Mouse (Mus musculus) left cerebral cortex, adult 8-10 months (tissue): ENCODE results near the gene Gpr132. TPM values are rescaled to one million over a fixed set of nuclear protein-coding genes. Genes with fewer than 3 reads are reported as not detected.

ENCODE experiments used
- DNase-seq, 2 experiments: peaks; one replicate each; pipeline ENCODE4 v3.0.0; 2022; ENCODE audit warnings: low spot score in 2 of 2
- total RNA-seq, 4 experiments: library from RNA; stranded (reverse); gene quantifications; 2 replicates each; pipeline ENCODE4 v1.2.4; 2022

Gpr132 gene
- under 1 TPM in 3 of 4 experiments, not detected in 1; 0.14 to 0.23 (median 0.15) TPM for total RNA-seq

DNA sequence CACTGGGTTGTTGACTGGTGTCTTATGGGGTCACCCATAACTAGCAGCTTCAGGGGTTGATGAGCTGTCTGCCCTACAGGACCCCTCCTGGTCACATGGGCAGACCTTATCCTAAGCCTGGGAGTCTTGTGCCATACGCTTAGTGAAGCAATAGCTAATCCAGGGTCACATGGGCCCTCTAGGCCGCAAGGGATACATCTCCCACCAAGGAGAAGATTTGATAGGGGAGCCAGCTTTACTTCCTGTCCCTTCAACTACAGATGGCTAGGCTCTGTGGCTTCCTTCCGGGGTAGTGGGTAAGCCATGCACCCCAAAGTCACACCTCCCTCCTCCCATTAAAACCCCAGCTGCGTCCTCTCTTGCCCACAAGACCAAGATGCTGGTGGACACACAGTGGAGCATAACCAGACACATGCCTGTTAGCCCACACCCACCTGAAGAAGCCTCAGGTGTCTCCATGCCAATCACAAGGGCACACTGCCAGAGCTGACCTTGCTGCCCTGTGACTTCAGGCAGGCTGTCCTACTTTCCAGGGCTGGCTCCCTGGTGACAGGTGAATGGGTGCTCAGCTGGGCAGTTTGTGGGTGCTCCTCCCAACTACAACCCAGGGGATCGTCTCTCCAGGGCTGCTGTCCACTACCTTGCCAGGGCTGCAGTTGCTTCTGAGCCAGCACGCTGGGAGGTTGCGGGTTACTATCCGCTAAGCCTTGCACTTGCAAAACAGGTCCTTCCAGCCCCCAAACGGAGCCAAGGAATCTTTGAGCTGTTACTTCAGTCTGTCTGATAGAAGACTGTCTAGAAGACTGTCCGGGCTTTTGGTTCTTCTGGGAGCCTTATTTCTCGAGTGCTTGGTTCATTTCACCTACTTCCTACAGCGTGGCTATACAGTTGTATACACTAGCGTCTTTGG lies at the start of gene Gpr132:
Gene Gpr132 (minus strand): TSS at position 51 of the 910 bp plus-strand sequence.
- DNase-seq = no peak

DNA sequence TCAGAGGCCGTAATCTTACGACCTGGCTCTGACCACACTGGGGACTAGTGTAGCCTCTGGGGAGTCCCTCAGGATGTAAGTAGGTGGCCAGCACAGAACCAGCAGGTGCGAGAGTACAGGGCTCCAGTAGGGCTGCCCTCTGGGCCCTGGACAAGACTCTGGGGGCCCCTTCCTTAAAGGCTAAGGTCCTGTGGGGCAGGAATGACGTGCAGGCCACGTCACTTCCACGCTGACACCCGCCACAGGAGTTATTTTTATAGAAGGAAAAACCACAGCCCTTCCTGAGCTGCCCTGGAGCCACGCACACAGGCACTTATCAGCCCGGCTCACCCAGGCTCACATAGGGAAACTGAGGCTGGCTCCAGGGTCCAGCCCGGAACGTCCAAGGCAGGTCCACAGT lies 49.5 kb upstream of the Gpr132 start:
- no peak for DNase-seq

DNA sequence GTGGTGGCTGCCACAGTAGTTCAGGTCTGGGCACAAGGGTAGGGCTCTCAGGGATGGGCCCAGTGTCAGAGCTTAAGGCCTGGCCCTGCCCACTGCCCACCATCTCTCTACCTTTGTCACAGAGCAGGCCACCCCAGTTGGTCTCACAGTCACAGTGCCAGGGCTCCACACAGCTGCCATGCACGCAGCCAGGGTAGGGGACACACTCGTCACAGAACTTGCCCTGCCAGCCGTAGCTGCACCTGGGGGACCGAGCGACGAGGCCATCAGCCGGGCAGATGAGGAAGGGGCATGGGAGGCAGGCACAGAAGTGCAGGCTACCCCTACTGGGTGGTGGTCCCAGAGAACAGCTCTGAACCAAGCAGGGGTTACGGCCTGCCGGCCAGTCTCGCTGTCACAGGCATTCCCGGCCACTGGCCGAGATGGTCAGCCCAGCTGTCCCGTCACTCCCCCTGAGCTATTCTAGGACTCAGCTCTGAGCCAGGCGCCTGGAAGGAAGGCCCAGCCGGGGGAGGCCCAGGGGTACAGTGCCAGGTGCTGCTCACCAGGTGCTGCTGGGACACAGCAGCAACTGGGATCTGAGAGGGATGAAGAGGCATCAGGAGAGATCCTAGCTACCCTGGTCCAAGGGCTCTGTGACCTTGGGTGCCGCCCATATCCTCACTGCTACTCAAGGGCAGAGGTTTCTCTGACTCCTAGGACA lies 48.8 kb upstream of the Gpr132 start:
- no peak for DNase-seq

DNA sequence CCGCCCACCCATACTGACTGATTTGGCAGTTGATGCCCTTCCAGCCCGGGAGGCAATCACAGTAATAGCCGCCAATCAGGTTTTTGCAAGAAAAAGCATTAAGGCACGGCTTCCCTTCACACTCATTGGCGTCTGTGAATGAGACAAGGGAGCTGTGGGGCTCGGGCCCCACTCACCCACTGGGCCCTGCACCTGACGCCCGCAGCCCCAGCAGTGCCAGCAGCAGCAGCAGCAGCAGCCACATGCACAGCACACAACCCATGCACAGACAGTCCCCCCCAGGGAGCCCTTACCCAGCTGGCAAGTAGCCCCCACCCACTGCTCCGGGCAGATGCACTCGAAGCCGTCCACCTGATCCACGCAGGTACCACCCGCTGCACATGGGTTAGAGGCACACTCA lies 47.6 kb upstream of the Gpr132 start:
- no peak for DNase-seq

DNA sequence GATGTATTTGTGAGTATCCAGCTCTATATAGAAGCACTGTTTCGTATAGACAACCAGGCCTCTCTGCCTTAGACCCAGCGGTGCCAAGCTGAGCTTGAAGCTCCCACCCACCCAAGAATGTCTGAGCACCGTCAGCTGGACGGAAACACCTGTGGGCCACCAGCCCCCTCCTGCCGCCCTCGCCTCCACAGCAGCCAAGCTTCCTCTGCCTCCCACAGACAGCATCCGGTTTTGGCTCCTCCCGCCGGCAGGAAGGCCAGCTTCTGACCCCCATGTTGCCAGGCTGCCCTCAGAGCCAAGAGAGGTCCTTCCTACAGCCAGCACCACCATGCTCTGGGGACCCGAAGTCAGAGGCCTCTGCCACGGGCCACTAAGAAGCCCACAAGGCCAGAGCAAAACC lies 46.5 kb upstream of the Gpr132 start:
- DNase-seq = no peak

DNA sequence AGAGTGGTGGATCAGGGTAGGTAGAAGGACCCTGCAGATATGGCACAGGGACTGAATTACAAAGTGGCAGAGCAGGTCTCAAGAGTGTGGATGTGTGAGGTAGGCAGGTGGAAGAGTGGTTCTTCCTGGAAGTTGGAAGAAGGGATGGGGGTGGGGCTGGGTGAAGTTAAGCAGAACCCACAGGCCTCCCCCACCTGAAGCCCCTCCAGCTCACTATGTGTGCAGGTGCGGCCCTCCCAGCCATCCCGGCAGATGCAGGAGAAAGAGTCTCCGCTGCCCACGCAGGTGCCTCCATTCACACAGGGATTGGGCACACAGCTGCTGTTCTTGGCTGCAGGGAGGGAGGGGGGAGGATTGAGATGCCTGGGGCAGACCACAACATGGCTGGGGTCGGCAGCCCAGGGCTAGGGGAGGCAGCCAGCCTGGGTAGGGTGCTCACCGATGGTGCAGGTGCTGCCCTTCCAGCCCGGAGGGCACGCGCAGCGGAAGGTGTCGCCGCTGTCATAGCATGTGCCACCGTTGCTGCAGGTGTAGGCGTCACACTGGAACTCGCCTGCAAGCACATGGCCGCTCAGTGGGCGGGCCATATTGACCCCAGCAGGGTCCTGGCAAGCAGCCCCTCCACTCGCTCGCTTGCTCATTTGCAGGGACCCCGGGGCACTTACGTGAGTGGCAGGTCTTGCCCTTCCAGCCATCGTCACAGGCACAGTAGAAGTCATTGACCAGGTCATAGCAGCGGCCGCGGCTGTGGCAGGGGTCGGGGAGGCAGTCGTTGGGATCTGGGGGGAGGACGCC lies 45.1 kb upstream of the Gpr132 start:
- no peak for DNase-seq

DNA sequence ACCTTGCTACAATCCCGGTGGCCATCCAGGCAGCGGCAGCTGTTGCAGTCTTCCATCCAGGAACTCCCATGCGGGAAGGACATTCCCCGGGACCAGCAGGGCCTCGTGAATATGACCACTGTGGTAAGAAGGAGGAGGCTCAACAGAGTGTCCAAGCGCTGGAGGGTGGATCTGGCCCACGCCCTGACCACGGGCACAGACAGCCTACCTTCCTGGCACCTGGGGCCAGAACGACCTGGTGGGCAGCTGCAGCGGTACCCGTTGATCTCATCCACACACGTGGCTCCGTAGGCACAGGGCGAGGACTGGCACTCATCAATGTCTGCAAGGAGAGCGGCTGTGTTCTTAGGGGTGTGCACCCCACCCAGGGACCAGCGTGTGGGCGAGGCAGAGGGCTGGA lies 43.7 kb upstream of the Gpr132 start:
- no peak for DNase-seq

DNA sequence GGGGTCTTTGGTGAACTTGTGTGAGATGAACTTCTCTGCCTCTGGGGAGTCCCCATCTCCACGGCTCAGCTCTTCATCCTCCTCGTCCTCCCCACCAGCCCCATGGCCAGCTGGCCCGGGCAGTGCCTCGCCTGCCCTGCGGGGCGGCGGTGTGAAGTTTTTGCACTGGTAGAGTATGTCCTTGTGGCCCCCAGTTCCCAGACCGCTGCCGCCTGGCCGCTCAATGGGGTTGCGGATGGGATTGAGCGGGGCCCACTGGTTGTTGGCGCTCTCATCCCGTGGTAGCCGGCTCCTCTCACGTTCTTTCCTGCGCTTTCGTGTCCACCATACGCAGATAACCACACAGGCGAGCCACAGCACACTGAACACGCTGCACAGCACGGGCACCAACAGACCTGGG lies 41.0 kb upstream of the Gpr132 start:
- no peak for DNase-seq

DNA sequence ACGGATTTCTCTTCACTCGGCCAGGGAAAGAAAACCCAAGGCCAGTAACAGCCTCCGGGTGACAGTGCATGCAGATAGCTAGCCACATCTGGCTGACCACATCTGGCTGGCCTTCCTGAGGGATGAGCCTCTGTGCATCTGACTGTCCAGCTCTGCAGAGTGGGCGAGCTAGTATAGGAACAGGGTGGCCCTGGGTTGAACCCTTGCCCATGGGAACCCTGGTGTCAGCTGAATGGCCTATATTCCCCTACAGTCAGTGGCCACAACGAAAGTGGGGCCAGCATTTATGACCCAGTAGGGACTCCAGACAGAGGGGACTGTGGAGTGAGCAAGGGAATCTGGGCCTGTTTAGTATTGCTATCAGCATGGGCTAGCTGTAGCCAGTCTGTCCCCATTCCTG lies 37.0 kb upstream of the Gpr132 start:
- no peak for DNase-seq

DNA sequence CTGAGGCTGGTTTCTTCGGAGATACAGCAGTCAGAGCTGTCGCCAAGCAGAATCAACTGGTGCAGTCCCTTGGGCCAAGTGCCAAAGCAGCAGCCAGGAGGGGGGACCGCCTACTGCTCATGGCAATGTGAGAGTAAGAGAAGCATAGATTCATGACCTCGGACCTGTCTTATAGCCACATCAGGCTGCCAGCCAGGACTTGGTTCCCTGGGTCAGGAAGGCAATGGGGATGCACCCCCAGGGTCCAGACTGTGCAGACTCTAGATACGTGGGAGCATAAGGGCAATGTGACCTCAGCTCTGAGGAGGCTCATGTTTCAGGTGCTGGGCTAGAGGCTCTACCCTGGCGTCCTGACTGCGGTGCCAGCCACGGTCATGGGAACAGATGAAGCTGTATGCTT lies 35.9 kb upstream of the Gpr132 start:
- no peak for DNase-seq

DNA sequence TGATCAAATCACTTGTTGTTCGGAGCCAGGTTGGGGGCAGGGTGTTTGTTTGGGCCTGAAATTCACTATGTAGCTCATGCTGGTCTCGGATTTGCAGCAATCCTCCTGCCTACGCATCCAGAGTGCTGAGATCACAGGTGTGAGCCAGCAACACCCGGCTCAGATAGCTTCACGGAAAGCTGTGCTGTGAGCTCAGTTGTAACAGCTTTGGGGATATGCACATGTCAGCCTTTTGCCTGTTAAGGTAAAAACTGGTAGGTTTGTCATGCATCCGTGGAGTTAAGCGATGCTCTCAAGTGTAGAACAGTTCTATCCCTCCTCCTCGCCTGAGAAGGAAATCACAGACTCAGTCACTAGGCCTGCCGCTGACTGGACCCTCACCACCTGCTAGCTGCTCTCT lies 32.6 kb upstream of the Gpr132 start:
- peak in 1 of 2 experiments; percentile 86 for DNase-seq

DNA sequence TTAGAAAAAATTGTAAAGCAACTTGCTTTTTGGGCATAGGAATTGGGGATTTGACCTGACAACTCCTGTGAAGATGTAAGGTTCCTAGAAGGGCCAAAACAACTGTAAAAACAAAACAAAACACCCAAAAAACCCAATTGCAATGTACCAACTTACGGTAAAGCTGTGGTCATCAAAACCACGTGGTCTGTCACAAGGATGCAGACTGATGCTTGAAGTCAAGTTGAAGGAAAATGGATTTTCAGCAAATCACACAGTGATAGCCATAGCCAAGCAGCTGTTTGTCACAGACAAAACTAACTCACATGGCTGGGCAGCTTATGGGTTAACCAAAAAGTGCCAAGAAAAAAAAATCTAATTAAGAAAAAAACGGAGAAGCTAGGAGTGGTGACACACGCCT lies 30.9 kb upstream of the Gpr132 start:
- no peak for DNase-seq

DNA sequence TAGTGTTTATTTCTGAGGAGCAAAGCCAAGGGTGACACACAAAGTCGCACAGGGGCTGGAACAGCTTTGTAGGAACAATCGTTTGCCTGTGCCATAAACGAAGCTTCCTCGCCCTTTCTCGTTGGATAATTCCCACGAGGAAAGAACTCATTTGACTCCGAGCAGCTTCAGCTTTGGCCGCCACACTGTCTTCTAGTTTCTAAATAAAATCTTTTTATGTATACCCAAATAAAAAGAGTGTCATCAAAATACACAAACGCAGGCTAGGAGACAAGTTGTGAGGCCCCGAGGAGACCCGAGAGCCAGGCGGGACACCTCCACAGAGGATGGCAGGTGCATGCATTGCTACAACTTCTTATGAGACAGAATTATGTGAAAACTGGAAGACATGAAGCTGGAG lies 30.3 kb upstream of the Gpr132 start:
- DNase-seq = no peak

DNA sequence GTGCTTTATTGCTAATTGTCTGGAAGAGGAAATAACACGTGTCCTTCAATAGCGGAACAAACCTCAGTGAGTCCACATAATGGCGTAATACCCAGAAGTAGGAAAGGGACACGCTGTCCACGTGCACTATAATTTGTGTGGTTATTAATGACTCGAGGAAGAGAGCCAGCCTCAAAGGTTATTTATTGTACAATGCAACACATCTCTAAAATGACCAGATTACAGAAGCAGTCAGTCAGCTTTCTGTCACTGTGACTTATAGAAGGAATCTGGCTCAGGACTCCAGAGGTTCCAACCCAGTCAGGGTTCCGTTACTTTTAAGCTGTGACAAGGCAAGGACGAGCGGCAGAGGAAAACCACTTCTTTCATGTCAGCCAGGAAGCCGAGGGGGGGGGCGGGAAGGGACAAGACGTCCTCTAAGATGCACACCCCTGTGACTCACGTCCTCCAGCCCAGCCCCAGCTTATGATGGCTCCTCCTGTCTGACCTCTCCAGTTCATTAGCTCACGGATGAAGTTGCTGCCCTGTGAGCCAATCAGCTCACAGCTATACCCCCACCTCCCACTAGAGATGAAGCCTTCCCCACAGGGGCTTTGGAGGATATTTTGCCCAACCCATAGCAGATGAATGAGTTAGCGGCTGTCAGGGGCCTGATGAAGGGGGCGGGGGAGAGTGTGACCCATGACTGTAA lies 29.6 kb upstream of the Gpr132 start:
- DNase-seq = no peak

DNA sequence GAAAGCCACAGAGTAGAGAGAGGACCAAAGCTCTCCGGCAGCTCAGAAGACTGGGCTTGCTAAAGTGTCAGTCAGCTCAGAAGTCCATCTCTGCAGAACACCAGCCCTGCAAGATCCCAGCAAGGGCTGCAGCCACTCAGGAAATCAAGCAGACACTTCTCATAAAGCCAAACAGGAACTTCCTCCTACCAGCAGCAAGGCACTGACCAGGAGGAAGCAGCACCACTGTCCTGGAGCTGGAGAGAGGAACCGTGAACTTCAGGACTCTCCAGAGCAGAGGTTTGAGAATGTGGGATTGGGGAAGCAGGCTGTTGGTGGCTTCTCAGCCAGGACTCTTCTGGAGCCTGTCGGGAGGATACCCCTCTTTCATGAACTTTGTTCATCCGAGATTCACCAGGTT lies 26.9 kb upstream of the Gpr132 start:
- DNase-seq = no peak

DNA sequence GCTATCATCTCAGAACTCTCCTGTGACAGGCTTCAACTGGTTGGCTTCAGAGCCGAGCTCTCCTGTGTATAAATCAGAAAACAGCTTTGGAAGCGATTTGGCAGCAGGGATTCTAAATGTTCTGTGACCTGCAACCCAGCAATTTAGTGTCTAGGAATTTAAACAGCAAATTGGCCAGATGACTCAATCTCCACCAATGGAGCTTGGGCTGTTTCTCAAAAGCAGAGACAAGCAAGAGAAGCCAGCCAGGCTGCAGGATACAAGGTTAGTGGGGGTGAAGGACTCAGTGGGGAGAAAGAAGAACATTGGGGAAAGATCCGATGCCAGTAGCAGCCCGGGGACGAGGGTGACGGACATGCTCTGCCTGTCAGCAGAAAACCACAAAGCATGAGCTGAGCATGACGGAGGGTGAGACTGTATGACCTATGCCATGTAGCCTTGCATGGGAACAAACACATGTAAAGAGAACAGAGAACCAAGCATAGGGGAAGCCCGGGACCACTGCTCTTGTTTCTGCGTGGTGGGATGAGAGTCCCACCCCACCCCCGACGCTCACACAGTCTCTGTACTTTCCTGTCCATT lies 26.4 kb upstream of the Gpr132 start:
- DNase-seq = no peak

DNA sequence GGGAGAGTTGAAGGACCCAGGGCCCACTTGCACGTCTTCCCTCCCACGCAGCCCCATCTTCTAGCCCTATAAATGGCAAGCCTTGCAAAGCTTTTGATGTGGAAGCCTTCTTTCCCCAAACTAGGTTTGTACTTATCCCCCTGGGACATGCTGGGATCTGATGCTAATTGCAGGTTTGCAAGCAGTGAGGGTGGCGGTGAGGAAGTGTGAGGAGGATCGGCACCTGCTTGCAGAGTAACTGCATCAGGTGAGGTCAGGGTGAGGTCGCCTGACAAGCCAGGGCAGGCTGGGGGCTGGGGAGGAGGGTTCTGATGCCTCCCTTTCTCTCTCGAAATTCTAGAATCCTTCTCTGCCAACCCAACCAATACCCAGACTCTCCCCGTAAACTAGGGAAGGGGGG lies 17.4 kb upstream of the Gpr132 start:
- DNase-seq = no peak

DNA sequence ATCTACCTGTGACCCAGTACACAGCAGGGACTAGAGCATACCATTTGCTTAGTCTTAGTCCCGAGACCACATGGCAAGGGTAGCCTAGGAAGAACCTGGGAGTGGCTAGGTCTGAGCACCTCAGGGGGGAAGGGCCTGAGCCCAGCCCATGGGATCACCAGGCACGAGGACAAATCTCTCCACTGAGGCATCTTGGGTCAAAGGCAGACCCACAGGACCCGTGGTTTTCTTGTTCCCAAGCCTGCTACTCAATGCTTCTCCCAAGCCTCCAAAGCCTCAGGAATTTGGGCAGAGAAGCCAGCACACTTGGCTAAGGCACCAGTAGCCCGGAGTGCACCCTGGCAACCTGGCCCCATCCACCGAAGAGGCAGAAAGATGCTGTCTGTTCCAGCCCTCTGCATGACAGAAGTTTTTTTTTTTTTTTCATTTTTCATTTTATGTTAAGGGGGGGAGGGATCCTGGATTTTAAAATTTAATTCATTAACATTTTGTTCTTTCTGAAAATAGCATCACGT lies 13.3 kb upstream of the Gpr132 start:
- DNase-seq = no peak

DNA sequence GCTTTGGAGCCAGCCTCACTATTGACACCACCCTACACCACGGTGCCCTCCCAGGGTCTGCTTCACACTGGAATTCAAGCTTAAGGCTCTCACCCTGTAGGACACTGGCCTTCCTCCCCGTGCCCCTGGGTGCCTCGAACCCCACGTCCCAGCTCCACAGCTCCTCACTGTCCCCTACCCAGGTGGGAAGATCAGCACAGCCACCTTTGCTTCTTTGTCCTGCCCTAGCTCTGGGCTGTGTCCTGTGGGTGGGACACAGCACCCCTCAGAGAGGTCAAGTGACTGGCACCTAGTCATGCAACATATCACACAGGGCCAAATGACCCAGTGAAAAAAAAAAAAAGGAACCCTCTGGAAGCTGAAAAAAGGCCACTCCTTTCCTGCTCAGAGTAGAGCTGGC lies 12.6 kb upstream of the Gpr132 start:
- no peak for DNase-seq

DNA sequence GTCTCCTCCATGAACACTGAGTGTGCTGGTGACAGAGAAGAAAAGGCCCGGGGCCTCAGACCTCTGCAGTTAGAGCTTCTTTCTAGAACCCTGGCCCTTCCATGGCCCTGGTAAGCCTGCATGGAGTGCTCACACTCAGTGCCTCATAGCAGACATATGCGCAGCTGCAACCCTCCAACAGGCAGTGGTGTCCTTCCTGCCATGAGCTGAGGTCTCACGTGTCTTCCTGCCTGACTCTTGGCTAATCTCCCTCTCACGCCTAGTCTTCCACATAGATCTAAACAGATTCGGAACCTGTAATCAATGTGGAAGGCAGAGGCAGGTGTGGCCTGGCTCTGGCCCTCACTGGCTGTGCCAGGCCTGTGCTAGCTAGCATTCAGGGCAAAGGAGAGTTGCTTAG lies 11.7 kb upstream of the Gpr132 start:
- DNase-seq = no peak

DNA sequence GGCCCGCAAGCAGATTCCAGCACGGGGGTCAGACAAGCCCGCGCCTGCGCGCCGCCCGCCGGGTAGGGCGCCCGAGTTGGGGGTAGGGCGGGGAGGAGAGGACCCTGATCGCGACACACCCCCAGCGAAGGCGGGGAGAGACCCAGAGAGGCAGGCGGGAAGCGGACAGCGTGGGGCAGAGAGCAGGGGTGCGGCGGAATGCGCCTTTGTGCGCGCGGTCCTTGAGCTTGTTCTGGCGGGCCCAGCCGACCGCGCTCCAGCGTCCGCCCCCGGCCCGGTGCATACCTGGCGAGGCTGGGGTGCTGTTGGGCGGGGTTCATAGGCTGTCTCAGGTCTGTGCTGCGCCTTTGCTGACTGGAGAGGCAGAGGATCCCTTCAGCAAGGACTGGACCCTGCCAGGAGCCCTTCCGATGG lies 9.6 kb upstream of the Gpr132 start:
- no peak for DNase-seq
